In genomic region chr14:76872976-76873375, GRCm38 (mm10) we compare ENCODE assay signal across 20 mouse cellular contexts.
"Had no signal": no experiment of that assay in that cellular context is flagged by ENCODE, and none has a peak within 500 bp of the region (broad histone marks: within the 10 kb centered on the region; RNA-seq: fewer than 3 reads in every experiment).

No protein-coding gene starts in this region.

- H3K27ac ChIP-seq: liver, embryonic 13.5 days; midbrain, embryonic 10.5 days; neural tube, embryonic 13.5 days had no signal

- DNase-seq: kidney, postnatal 10 days; left cerebral cortex, postnatal 4 days; liver, embryonic 13.5 days; lung, postnatal 10 days; retina, postnatal 1 day; right cerebral cortex, postnatal 25 days; spleen, adult 18-20 months; thymus, adult 2 months; thymus, postnatal 14 days; thymus, postnatal 4 days had no signal

- H3K9me3 ChIP-seq: limb, embryonic 15.5 days; liver, embryonic 13.5 days; midbrain, embryonic 10.5 days; neural tube, embryonic 13.5 days had no signal

- H3K4me3 ChIP-seq: limb, embryonic 12.5 days; limb, embryonic 15.5 days; liver, embryonic 13.5 days; megakaryocyte, embryonic 14.5 days; midbrain, embryonic 10.5 days; midbrain, embryonic 13.5 days; myocyte; neural tube, embryonic 13.5 days had no signal

- ATAC-seq: intestine, postnatal 0 days; midbrain, embryonic 13.5 days; midbrain, embryonic 16.5 days had no signal

- H3K27me3 ChIP-seq: limb, embryonic 12.5 days; limb, embryonic 15.5 days; liver, embryonic 13.5 days; midbrain, embryonic 13.5 days; neural tube, embryonic 13.5 days had no signal

- H3K9ac ChIP-seq: limb, embryonic 12.5 days; limb, embryonic 15.5 days; liver, embryonic 13.5 days; lung, embryonic 14.5 days; midbrain, embryonic 13.5 days; neural tube, embryonic 13.5 days had no signal

- H3K36me3 ChIP-seq: limb, embryonic 12.5 days; limb, embryonic 15.5 days; liver, embryonic 13.5 days; midbrain, embryonic 10.5 days; midbrain, embryonic 13.5 days; neural tube, embryonic 13.5 days had no signal

- H3K4me2 ChIP-seq: limb, embryonic 12.5 days; limb, embryonic 15.5 days; liver, embryonic 13.5 days; lung, embryonic 14.5 days; midbrain, embryonic 13.5 days; neural tube, embryonic 13.5 days had no signal
